Mouse (Mus musculus) cortical plate, adult 2 months (tissue): ENCODE data around the gene Pde5a.

Experiments
- CTCF ChIP-seq: fragments of 200-500 bp; IDR thresholded peaks from 2 replicates; pipeline ENCODE4 v1.5.1; 2011; ENCODE audit warnings: mild to moderate bottlenecking, control low read depth, low read length; ENCODE audit not compliant: insufficient read depth; ENCODE audit errors: extremely low read depth
- POLR2A ChIP-seq: fragments of 200-500 bp; IDR thresholded peaks from 2 replicates; pipeline ENCODE4 v1.6.1; 2011; ENCODE audit warnings: mild to moderate bottlenecking, low read length, control low read depth; ENCODE audit not compliant: insufficient read depth; ENCODE audit errors: extremely low read depth

DNA sequence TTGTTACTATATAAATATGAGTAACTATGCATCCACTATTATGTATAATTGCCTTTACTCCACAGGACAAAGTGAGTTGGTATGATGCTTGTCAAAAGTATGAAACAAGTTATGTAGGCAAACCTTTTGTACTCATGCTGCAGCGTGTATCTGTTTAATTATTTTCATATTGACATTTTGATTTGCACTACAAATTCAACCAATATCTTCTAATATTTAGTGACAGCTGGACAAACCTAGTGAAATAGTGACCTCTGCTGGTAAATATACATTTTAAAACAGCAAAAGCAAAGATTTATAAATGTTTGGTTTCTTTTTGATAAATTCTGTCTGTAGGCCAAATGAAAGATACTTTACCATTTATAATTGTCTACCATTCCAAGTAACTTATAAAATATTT is 55.5 kb downstream of the Pde5a start:
- TF ChIP-seq CTCF (no peak), POLR2A (no peak)
